Mouse (Mus musculus) lung, embryonic 16.5 days (tissue): ENCODE measurements around the gene Tspan9. TPM values are rescaled to one million over a fixed set of nuclear protein-coding genes. Genes with fewer than 3 reads are reported as not detected.

Source experiments
- ATAC-seq: fragments of 200-750 bp; cut with Nextera tagmentation; 2 replicates; pipeline ENCODE4 v1.8.0; 2017; ENCODE audit warnings: low read depth, mild to moderate bottlenecking, moderate library complexity
- H3K27ac ChIP-seq: fragments of 300-500 bp; sonication (generic); 2 replicates; pipeline ENCODE4 v1.5.1; 2014; ENCODE audit warnings: mild to moderate bottlenecking, control low read depth, low read length
- H3K27me3 ChIP-seq: fragments of 300-500 bp; sonication (generic); 2 replicates; pipeline ENCODE4 v1.6.1; 2014; ENCODE audit warnings: low read depth, low read length, mixed read lengths; ENCODE audit not compliant: control insufficient read depth, insufficient read depth
- H3K36me3 ChIP-seq: fragments of 300-500 bp; sonication (generic); 2 replicates; pipeline ENCODE4 v1.6.1; 2014; ENCODE audit warnings: low read length; ENCODE audit not compliant: control insufficient read depth, insufficient read depth
- H3K4me1 ChIP-seq: fragments of 300-500 bp; sonication (generic); replicated peaks from 2 replicates; pipeline ENCODE4 v1.6.1; 2014; ENCODE audit warnings: low read length, mixed read lengths; ENCODE audit not compliant: control insufficient read depth, insufficient read depth
- H3K4me2 ChIP-seq: fragments of 300-500 bp; sonication (generic); 2 replicates; pipeline ENCODE4 v1.6.1; 2014; ENCODE audit warnings: low read depth, low read length, control low read depth
- H3K4me3 ChIP-seq: fragments of 300-500 bp; sonication (generic); 2 replicates; pipeline ENCODE4 v1.5.1; 2014; ENCODE audit warnings: mild to moderate bottlenecking, low read length, control low read depth
- H3K9ac ChIP-seq: fragments of 300-500 bp; sonication (generic); 2 replicates; pipeline ENCODE4 v1.6.1; 2014; ENCODE audit warnings: low read length, control low read depth
- H3K9me3 ChIP-seq: fragments of 300-500 bp; sonication (generic); 2 replicates; pipeline ENCODE4 v1.6.1; 2016; ENCODE audit warnings: low read length; ENCODE audit not compliant: control insufficient read depth
- WGBS: fragments of 180-500 bp; shearing (Covaris S2); extraction: QIAGEN DNeasy Blood & Tissue Kit; methylation state at CpG from one replicate; pipeline ENCODE4 v1.1.7; 2014; 5-methylcytosine and 5-hydroxymethylcytosine counted together
- polyA plus RNA-seq: library from polyadenylated mRNA; unstranded; fragments of >200 nt; fragmentation: Nextera tagmentation; extraction: Ambion mirVana; gene quantifications from 2 replicates; pipeline ENCODE4 v1.2.1, GENCODE M21; 2015

Tspan9 gene
- polyA plus RNA-seq, 1 experiment from 2014 or later, result 158 TPM

GRCm38 (mm10) chr6:128011071-128011477, 132.3 kb downstream of the Tspan9 start:
- H3K4me3 ChIP-seq, result no peak overlapping the region
- H3K27ac ChIP-seq, result peak overlapping the region; percentile 47; the same call in 1 of the 2 replicates
- ATAC-seq, result peak; percentile 69
- H3K4me2 ChIP-seq, result no peak overlapping the region
- H3K36me3 ChIP-seq, result no peaks in the 10 kb centered on the region
- 57% methylated on average over 13 of the region's 13 CpGs for WGBS
- peaks cover 15% of the 10 kb centered on the region for H3K4me1 ChIP-seq
- H3K9ac ChIP-seq, result no peak overlapping the region
- H3K9me3 ChIP-seq, result no peaks in the 10 kb centered on the region
- H3K27me3 ChIP-seq, result no peaks in the 10 kb centered on the region

GRCm38 (mm10) chr6:128010135-128010971, 133.0 kb downstream of the Tspan9 start:
- H3K9me3 ChIP-seq, result no peaks in the 10 kb centered on the region
- 63% methylated on average over 11 of the region's 11 CpGs for WGBS
- H3K4me1 ChIP-seq, result peaks cover 15% of the 10 kb centered on the region
- ATAC-seq, result no peak
- H3K27me3 ChIP-seq, result no peaks in the 10 kb centered on the region
- H3K27ac ChIP-seq, result peak overlapping the region; percentile 47; the same call in 1 of the 2 replicates
- H3K4me2 ChIP-seq, result no peak overlapping the region
- no peak overlapping the region for H3K9ac ChIP-seq
- no peak overlapping the region for H3K4me3 ChIP-seq
- no peaks in the 10 kb centered on the region for H3K36me3 ChIP-seq

DNA sequence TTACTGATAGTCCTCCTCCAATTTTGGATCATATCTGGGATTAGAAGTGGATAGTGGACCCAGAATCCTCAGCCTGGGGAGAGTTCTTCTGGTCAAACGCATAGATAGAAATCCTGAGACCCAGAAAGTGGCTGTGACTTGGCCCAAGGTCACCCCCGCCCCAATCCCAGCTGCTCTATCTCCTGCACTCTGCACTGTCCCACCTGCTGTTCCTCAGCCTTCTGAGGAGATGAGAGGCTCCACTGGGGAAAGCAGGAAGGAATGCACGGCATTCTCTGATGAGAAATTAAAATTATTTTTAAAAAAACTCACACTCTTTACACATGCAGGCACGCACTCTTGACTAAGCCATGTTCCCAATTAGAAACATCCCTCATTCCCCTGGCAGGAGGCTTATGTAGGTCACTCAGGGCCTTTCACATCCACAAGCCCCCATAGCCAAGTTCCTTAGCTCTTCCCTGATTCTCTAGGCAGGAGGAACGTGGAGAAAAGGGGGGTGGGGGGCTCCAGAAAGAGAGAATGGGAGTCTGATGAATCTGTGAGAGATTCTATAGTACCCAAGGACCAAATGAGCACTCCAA, 135.3 kb downstream of the Tspan9 start:
- Histone ChIP-seq H3K36me3 (no peaks in the 10 kb centered on the region), H3K4me3 (no peak overlapping the region), H3K4me1 (peaks cover 18% of the 10 kb centered on the region), H3K9ac (no peak overlapping the region), H3K4me2 (no peak overlapping the region), H3K9me3 (no peaks in the 10 kb centered on the region), H3K27ac (no peak overlapping the region), H3K27me3 (no peaks in the 10 kb centered on the region)
- WGBS, result 64% methylated on average over 5 of the region's 5 CpGs
- ATAC-seq, result no peak

DNA sequence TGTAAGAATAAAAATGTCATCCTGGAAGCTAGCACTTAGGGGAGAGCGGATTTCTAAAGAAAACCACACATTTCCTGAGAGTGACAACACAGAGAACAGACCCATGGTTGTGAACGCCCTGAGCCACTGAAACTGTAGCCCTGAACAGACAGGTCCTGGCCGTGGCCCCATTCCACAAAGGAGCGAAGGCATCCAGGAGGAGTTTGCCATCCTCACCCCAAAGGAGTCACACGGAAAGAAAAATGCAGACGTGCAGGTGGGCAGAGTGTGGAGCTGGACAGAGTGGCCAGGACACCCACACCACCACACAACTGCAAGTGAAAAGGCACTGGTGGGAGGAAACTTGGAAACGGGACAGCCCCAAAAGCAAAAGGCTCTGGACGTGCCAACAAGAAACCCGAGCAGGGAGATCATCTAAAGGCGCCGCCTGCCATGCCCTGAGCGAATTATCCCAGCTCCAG, 136.1 kb downstream of the Tspan9 start:
- 64% methylated on average over 12 of the region's 12 CpGs for WGBS
- Histone ChIP-seq H3K27me3 (no peaks in the 10 kb centered on the region), H3K27ac (peak overlapping the region; percentile 45; the same call in 1 of the 2 replicates), H3K4me3 (no peak overlapping the region), H3K4me2 (no peak overlapping the region), H3K9ac (no peak overlapping the region), H3K4me1 (peaks cover 21% of the 10 kb centered on the region), H3K36me3 (no peaks in the 10 kb centered on the region), H3K9me3 (no peaks in the 10 kb centered on the region)
- ATAC-seq, result no peak

GRCm38 (mm10) chr6:128006156-128006555, 137.2 kb downstream of the Tspan9 start:
- Histone ChIP-seq H3K4me2 (no peak overlapping the region), H3K27me3 (no peaks in the 10 kb centered on the region), H3K9ac (no peak overlapping the region), H3K36me3 (no peaks in the 10 kb centered on the region), H3K4me3 (no peak overlapping the region), H3K27ac (no peak overlapping the region), H3K4me1 (peaks cover 21% of the 10 kb centered on the region), H3K9me3 (no peaks in the 10 kb centered on the region)
- no peak for ATAC-seq
- 27% methylated on average over 8 of the region's 8 CpGs for WGBS

DNA sequence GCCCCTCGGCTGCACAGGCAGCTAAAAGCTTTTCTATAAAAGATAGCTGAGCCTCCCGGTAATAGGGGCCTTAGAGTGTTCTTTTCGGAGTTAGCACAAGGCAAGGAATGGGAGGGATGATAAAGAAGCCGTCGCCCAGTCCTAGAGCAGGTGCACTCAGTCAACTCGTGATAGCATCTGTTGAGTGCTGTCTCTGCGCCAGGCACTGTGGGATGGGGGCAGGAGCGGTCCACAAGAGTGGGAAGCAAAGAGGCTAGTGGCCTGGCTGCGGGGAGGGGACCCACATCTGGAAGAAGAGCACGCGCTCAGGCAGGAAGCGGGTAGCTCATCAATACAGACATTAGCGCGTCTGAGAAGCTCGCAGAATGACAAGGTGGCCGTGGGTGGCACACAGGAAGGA, 138.8 kb downstream of the Tspan9 start:
- no peak overlapping the region for H3K4me2 ChIP-seq
- no peaks in the 10 kb centered on the region for H3K36me3 ChIP-seq
- H3K27me3 ChIP-seq, result no peaks in the 10 kb centered on the region
- no peak overlapping the region for H3K4me3 ChIP-seq
- H3K9me3 ChIP-seq, result no peaks in the 10 kb centered on the region
- no peak for ATAC-seq
- 76% methylated on average over 16 of the region's 16 CpGs for WGBS
- no peak overlapping the region for H3K9ac ChIP-seq
- no peak overlapping the region for H3K27ac ChIP-seq
- H3K4me1 ChIP-seq, result peaks cover 19% of the 10 kb centered on the region

- no peaks in the 10 kb centered on the region for H3K27me3 ChIP-seq
- peak overlapping the region; percentile 35; the same call in 1 of the 2 replicates for H3K27ac ChIP-seq
- H3K4me3 ChIP-seq, result no peak overlapping the region
- 42% methylated on average over 5 of the region's 5 CpGs for WGBS
- ATAC-seq, result peak; percentile 57
- H3K4me1 ChIP-seq, result peaks cover 19% of the 10 kb centered on the region
- no peaks in the 10 kb centered on the region for H3K9me3 ChIP-seq
- no peak overlapping the region for H3K9ac ChIP-seq
- H3K4me2 ChIP-seq, result no peak overlapping the region
- no peaks in the 10 kb centered on the region for H3K36me3 ChIP-seq
Measured at GRCm38 (mm10) chr6:128003542-128003941, 139.9 kb downstream of the Tspan9 start.

- Histone ChIP-seq H3K9ac (no peak overlapping the region), H3K27ac (no peak overlapping the region), H3K4me1 (peaks cover 19% of the 10 kb centered on the region), H3K9me3 (no peaks in the 10 kb centered on the region), H3K4me2 (no peak overlapping the region), H3K4me3 (no peak overlapping the region), H3K27me3 (no peaks in the 10 kb centered on the region), H3K36me3 (no peaks in the 10 kb centered on the region)
- ATAC-seq, result no peak
- WGBS, result 79% methylated on average over 4 of the region's 4 CpGs
Measured at GRCm38 (mm10) chr6:128002667-128003066, 140.7 kb downstream of the Tspan9 start.

- Histone ChIP-seq H3K4me1 (peaks cover 14% of the 10 kb centered on the region), H3K4me3 (no peak overlapping the region), H3K27ac (no peak overlapping the region), H3K36me3 (no peaks in the 10 kb centered on the region), H3K27me3 (no peaks in the 10 kb centered on the region), H3K9me3 (no peaks in the 10 kb centered on the region), H3K4me2 (no peak overlapping the region), H3K9ac (no peak overlapping the region)
- no peak for ATAC-seq
- 71% methylated on average over 10 of the region's 10 CpGs for WGBS
Measured at GRCm38 (mm10) chr6:128002104-128002503, 141.3 kb downstream of the Tspan9 start.
